Mouse (Mus musculus) lung, embryonic 15.5 days (tissue): Measurements from ENCODE around the gene Tmem63b. TPM values are rescaled to one million over a fixed set of nuclear protein-coding genes. Genes with fewer than 3 reads are reported as not detected.

ENCODE experiments used
- ATAC-seq: fragments of 200-750 bp; cut with Nextera tagmentation; 2 replicates; pipeline ENCODE4 v1.8.0; 2017; ENCODE audit warnings: moderate number of reproducible peaks, borderline replicate concordance; ENCODE audit not compliant: low FRiP score, low TSS enrichment; ENCODE audit errors: extremely low read depth
- H3K27ac ChIP-seq: fragments of 300-500 bp; sonication (generic); 2 replicates; pipeline ENCODE4 v1.5.1; 2015; ENCODE audit warnings: moderate library complexity, mild to moderate bottlenecking, inconsistent platforms
- H3K27me3 ChIP-seq: fragments of 300-500 bp; sonication (generic); 2 replicates; pipeline ENCODE4 v1.6.1; 2015; ENCODE audit warnings: inconsistent platforms
- H3K36me3 ChIP-seq: fragments of 300-500 bp; sonication (generic); 2 replicates; pipeline ENCODE4 v1.6.1; 2015; ENCODE audit warnings: inconsistent platforms
- H3K4me1 ChIP-seq: fragments of 300-500 bp; sonication (generic); 2 replicates; pipeline ENCODE4 v1.6.1; 2015; ENCODE audit warnings: inconsistent platforms
- H3K4me2 ChIP-seq: fragments of 300-500 bp; sonication (generic); 2 replicates; pipeline ENCODE4 v1.6.1; 2015; ENCODE audit warnings: inconsistent platforms, mild to moderate bottlenecking, moderate library complexity
- H3K4me3 ChIP-seq: fragments of 300-500 bp; sonication (generic); 2 replicates; pipeline ENCODE4 v1.5.1; 2015; ENCODE audit warnings: mild to moderate bottlenecking, inconsistent platforms
- H3K9ac ChIP-seq: fragments of 300-500 bp; sonication (generic); 2 replicates; pipeline ENCODE4 v1.6.1; 2015; ENCODE audit warnings: inconsistent platforms
- H3K9me3 ChIP-seq: fragments of 300-500 bp; sonication (generic); 2 replicates; pipeline ENCODE4 v1.6.1; 2016; ENCODE audit warnings: inconsistent platforms
- WGBS: fragments of 180-500 bp; shearing (Covaris S2); methylation state at CpG from one replicate; pipeline ENCODE4 v1.1.7; 2015; 5-methylcytosine and 5-hydroxymethylcytosine counted together
- polyA plus RNA-seq: library from polyadenylated mRNA; unstranded; fragments of >200 nt; fragmentation: Nextera tagmentation; extraction: Ambion mirVana; gene quantifications from 2 replicates; pipeline ENCODE4 v1.2.1, GENCODE M21; 2015

Tmem63b gene
- polyA plus RNA-seq, 1 experiment from 2014 or later = 48.0 TPM

- no peaks in the 10 kb centered on the region for H3K9me3 ChIP-seq
- peaks cover 14% of the 10 kb centered on the region for H3K4me1 ChIP-seq
- ATAC-seq = no peak
- H3K36me3 ChIP-seq = no peaks in the 10 kb centered on the region
- no peak overlapping the region for H3K4me3 ChIP-seq
- H3K27me3 ChIP-seq = no peaks in the 10 kb centered on the region
- H3K4me2 ChIP-seq = no peak overlapping the region
- H3K9ac ChIP-seq = no peak overlapping the region
- H3K27ac ChIP-seq = no peak overlapping the region
- WGBS = 42% methylated on average over 4 of the region's 4 CpGs
Observed at GRCm38 (mm10) chr17:45616046-45616650, 70.6 kb downstream of the Tmem63b start.

GRCm38 (mm10) chr17:45612921-45613320, 73.8 kb downstream of the Tmem63b start:
- ATAC-seq = no peak
- Histone ChIP-seq H3K27ac (no peak overlapping the region), H3K27me3 (no peaks in the 10 kb centered on the region), H3K4me3 (no peak overlapping the region), H3K9me3 (no peaks in the 10 kb centered on the region), H3K36me3 (no peaks in the 10 kb centered on the region), H3K9ac (no peak overlapping the region), H3K4me2 (no peak overlapping the region), H3K4me1 (peaks cover 8% of the 10 kb centered on the region)
- 70% methylated on average over 7 of the region's 7 CpGs for WGBS

GRCm38 (mm10) chr17:45612008-45612407, 74.7 kb downstream of the Tmem63b start:
- no peak overlapping the region for H3K27ac ChIP-seq
- WGBS = 59% methylated on average over 8 of the region's 8 CpGs
- H3K9me3 ChIP-seq = no peaks in the 10 kb centered on the region
- H3K36me3 ChIP-seq = no peaks in the 10 kb centered on the region
- no peaks in the 10 kb centered on the region for H3K27me3 ChIP-seq
- H3K4me1 ChIP-seq = peaks cover 8% of the 10 kb centered on the region
- no peak overlapping the region for H3K4me3 ChIP-seq
- no peak for ATAC-seq
- no peak overlapping the region for H3K4me2 ChIP-seq
- no peak overlapping the region for H3K9ac ChIP-seq

Other genes starting within 250 kb of the Tmem63b start
- gene Spats1, start 211.5 kb downstream of the Tmem63b start, polyA plus RNA-seq = 0.48 and 0.52 TPM in 2 replicates
- 20.6 and 21.0 TPM in 2 replicates for gene Aars2, start 180.1 kb downstream of the Tmem63b start, polyA plus RNA-seq
- gene Tcte1, start 163.5 kb downstream of the Tmem63b start, polyA plus RNA-seq = 0.82 and 0.94 TPM in 2 replicates
- gene Tmem151b, start 137.2 kb downstream of the Tmem63b start, polyA plus RNA-seq = 1.7 and 2.0 TPM in 2 replicates
- gene Nfkbie, start 131.2 kb downstream of the Tmem63b start, polyA plus RNA-seq = 3.0 and 5.0 TPM in 2 replicates
- gene Slc35b2, start 123.0 kb downstream of the Tmem63b start, polyA plus RNA-seq = 137 and 141 TPM in 2 replicates
- 1,572 and 1,619 TPM in 2 replicates for gene Hsp90ab1, start 113.6 kb downstream of the Tmem63b start, polyA plus RNA-seq
- gene Slc29a1, start 87.3 kb downstream of the Tmem63b start, polyA plus RNA-seq = 92.1 and 103 TPM in 2 replicates
- gene Mymx, start 84.8 kb downstream of the Tmem63b start, polyA plus RNA-seq = 0.36 and 0.41 TPM in 2 replicates
- gene Capn11, start 27.6 kb downstream of the Tmem63b start, polyA plus RNA-seq = 0.31 and 0.41 TPM in 2 replicates
- gene Mrpl14, start 583 bp downstream of the Tmem63b start, polyA plus RNA-seq = 169 and 180 TPM in 2 replicates
- not detected in 2 replicates for gene 1600014C23Rik, start 46.9 kb upstream of the Tmem63b start, polyA plus RNA-seq